Mouse (Mus musculus) natural killer cell, adult 2 months (primary cell): ENCODE measurements around the gene Snrk.

Source experiments
- DNase-seq, 2 experiments: peaks; one replicate each; pipeline ENCODE4 v3.0.0; 2022; ENCODE audit warnings: low spot score in 2 of 2

The Snrk gene

GRCm38 (mm10) chr9:122107701-122108375, 9.2 kb upstream of the Snrk start:
- no peak for DNase-seq

DNA sequence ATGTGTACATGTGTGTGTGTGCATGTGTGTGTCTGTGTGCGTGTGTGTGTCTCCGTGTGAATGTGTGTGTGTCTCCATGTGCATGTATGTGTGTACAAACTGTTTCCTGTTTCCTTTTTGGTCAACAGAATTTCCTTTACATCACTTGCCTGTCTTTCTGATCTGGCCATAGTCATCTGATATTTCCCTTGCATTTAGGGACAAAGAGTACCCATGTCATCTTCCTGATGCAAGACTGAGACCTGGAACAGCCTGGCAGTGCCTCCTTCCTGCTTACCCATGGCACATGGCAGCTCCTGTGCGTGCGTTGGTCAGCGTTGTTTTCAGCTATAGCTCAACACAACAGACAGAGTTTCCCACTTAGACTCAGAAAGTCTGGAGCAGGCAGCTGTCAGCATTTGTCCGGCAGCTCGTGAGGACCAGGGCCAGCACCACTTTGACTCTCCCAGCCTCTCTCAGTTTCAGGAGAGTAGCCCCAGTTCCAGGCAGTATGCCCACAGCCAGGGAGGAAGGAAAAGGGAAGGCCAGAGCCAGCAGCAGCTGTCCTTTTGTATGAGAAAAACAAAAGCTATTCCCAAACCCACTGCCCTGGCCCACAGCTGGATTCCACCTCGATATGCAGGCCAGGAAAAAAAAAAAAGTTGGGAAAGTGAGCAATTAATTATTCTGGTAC, 7.4 kb upstream of the Snrk start:
- DNase-seq, result no peak

GRCm38 (mm10) chr9:122110508-122110907, 6.6 kb upstream of the Snrk start:
- no peak for DNase-seq

DNA sequence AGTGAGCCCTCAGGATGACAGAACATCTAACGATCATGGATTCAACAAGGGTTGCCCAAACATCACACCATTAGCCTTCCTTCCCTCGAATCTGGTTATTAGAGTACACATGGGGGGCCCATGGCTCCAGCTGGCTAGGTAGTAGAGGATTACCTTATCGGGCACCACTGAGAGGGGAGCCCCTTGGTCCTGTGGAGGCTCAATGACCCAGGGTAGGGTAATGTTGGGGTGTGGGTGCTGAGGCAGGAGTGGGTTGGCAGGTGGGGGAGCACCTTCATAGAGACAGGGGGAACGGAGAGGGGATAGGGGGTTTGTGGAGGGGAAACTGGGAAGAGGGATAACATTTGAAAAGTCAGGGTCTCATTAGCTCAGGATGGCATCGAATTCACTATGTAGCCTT, 6.1 kb upstream of the Snrk start:
- no peak for DNase-seq

DNA sequence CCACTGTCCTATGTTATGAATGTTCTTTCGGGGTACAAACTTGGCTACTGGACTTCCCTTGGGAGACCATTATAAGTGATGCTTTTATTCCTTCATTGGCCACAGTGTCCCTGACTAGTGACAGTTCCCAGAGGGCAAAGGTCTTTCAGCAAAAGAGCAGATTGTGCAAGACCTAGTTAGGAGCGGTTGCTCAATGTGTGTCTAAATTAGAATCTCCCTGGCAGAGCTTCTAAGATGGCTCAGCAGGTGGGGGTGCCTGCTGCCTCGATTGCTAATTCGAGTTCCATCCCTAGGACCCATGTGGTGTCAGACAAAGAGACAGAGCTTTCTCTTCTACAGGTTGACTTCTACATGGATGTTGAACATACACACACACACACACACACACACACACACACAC, 1.5 kb upstream of the Snrk start:
- DNase-seq, result no peak

DNA sequence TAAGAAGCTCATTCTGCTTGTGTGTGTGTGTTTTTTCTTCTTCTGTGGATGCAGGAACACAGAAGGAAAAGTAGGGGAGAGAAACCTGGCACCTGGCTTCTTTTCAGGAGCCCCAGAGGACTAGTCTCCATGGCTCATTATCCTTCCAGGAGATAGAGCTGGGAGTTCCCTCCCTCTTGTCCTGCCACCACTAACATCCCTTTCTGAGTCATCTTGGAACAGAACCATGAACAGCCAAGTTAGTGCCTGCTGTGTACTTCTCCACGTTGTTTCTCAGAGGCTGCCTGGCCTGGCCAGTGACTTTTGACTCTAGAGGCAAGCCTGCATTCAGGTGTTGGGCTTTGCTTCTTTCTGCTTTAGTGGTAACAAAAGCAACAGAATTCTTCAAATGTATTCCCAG, 707 bp upstream of the Snrk start:
- no peak for DNase-seq

DNA sequence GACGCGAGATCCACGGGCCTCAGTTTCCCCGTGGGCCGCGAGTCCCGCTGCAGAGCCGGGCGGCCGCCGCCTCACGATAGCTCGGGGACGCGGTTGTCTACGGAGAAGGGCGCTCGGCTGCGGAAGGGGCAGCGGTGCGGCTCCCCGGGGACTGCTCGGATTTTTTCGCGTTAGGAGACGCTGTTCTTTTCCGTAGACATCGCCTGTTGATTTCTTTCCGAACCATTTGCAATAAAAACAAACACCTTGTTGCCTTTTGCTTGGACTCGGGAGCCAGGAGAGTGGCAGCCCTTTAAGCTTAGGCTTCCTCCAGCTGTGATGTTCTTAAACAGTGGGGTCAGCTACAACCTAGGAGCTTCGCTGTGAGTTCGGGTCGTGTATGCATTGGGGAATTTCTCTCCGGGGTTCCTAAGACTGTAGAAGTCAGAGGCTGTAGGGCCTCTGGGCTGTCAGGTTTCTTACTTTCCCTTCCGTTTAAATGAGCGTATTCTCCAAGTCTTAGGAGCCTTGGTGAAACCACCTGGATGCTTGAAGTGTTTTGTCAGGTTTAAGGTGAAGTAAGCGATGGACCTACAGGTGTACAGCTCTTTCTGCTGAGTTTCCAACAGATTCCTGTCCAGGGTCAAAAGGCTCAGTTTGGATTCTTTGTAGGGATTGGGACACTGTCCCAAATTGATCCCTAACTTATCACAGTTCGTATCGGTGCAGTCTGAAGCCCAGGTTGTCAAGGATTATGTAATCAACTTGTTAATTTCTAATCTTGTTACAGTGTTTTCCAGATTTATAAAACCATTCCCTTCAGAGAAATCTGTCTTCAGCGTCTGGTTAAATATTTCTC, 845 bp downstream of the Snrk start:
- peak in 1 of 2 experiments; percentile 10 for DNase-seq

DNA sequence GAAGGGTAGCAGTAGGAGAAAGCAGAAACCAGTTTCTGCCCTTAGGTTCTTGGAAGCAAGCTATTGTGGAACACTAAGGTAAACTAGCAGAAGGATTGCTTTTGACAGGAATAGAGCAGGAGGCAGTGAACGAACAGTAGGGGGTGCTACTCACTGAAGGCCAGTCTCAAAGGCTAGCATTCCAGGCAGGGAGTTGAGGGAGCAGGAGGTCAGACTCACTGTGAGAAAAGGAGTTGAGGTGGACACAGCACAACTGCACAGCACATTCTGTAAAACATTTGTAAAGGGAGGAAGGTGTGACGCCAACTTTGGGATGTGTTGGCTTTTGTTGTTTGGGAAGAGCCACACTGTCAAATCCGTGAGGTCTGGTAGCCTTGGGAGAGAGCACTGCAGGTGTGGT, 3.0 kb downstream of the Snrk start:
- peak; percentile 17 to 26 for DNase-seq

- no peak for DNase-seq
Observed at GRCm38 (mm10) chr9:122122113-122122512, 5.0 kb downstream of the Snrk start.

- DNase-seq, result no peak
Observed at GRCm38 (mm10) chr9:122123181-122123580, 6.1 kb downstream of the Snrk start.

DNA sequence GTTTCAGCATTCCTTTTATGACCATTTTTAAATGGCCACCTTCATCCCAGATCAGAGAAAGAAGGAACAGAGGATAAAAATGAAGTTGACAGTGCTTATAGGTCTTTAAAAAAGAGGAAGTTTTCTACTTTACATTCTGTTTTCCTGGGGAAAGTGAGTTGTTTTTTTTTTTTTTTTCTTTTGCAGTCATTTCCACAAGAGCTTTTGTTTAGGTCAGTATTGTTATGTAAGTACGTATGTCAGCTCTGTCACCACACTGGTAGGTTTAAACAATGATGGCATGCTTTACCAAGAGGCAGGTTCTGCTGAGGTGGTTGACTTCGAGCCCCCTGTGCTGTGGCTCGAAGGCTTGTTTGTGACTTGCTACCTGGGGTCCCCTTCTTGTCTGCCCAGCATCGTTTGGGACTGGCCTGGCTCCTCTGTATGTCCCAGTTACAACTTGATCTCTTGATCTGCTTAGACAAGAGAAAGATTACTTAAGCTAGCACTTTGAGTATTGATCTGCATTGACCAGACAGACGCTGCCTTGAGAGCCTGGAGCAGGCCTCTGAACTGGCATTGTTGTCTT, 8.7 kb downstream of the Snrk start:
- no peak for DNase-seq

GRCm38 (mm10) chr9:122126790-122127189, 9.7 kb downstream of the Snrk start:
- no peak for DNase-seq

DNA sequence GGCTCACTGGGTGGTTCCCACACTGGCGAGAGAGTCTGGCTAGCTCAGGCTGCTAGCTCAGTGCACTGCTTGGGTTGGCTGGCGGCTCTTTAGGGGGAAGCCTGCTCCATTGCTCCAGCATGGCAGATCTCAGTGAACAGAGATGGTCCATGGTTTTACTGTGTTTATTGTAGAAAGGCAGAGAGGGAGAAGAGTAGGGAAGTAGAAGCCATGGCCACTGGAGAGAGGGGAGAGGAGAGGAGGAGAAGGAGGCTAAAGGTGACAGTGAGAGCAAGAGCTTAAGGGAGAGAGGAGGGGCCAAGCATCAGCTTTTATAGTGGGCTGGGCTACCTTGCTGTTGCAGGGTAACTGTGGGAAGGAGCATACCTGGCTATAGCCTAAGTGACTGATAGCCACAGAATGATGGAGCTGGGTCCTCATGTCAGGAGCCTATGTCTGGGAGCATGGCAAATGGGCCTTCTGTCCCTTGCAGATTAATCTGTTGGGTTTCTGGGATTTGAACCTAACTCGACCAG, 10.3 kb downstream of the Snrk start:
- no peak for DNase-seq

GRCm38 (mm10) chr9:122128686-122129085, 11.6 kb downstream of the Snrk start:
- peak; percentile 43 for DNase-seq

DNA sequence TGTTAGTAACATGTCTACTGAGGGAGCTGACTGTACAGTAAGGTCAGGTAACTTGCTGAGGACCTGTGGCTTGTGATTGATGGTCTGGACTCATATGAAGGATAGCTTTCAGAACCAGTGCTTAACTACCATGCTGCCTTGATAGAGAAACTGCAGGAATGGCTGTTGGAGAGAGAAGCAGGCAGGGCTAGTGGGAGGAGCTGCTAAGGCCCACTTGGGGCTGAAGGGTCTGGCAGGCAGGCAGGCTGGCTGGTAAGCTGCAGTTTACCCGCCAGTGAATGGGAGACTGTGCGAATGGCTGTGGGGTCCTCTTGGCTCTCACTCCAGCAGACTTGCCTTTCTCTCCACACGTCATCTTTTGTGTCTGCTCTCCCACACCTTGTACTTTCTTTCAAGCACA, 13.6 kb downstream of the Snrk start:
- no peak for DNase-seq

GRCm38 (mm10) chr9:122132145-122132544, 15.1 kb downstream of the Snrk start:
- no peak for DNase-seq

GRCm38 (mm10) chr9:122135095-122135884, 18.2 kb downstream of the Snrk start:
- no peak for DNase-seq

DNA sequence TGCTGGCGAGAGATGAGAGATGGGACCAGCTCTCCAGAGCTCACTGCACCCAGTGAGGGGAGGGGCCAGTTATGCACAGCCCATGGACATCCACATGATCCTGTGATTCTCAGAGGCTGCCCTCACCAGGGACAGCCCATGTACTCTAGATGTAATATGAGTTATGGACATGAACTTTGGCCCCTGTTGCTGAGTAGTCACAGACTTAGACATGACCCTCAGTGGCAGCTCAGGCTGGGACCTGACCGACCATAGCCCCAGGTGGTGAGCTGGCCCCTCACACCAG, 18.8 kb downstream of the Snrk start:
- no peak for DNase-seq

DNA sequence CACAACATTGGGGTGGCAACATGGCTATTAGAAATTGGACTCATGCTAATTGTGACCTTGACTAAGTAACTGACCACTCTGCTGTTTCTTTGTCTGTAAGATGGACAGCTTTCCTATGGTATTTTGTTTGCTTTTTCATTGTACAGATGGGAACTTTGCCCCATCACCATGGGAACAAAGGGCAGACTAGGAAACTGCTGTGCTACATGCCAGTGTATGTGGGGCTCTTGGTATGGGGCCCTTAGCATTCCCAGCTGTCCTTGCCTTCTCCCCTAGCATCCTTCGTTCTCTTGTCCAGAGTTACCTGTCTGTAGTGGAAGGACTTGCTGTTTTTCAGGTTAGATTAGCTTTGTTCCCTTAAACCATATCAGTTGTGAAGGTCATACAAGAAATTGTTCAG, 20.9 kb downstream of the Snrk start:
- no peak for DNase-seq

DNA sequence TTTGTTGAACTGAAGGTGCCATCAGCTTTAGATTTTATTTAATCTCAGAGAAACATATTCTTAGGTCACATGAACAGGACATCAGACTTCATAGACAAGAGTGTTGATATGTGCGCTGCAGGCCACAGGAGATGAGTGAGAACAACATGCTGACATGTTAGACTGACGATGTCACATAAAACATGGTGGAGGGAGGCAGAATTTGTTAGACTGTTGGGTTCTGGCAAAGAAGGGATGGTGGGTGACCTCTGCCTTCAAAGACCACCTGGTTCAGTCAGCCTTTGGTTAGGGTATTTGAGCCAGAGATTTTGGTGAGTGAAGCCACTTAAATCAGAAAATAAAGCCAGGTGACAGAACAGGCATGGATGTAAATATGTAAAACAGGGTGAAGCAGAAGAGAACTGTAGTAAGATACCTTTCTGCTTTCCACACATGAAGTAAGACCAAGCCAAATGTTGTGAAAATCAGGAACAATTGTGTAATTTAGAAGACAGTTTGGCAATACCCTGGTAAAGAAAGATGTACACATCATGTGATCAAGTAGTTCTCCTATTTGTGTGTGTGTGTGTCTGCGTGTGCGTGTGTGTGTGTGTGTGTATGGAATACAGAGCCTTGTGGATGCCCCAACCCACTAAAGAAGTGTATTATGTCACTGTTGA, 21.4 kb downstream of the Snrk start:
- no peak for DNase-seq

DNA sequence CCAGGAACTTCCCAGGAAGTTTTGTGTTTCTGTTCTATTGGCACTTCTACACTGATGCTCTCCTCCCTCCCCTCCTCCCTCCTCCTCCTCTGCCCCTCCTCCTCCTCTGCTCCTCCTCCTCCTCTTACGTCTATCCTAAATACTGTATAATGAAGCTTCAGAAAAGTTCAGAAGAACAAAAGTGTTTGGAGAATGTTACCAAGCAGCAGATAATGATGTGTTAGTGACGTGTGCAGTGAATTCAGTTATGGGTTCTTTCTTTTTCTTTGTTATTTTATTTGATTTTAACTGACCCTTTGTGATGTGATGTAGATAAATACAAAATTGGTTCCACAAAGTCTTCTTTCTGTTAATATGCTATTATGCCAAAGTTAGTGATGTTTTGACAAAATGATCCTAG, 22.2 kb downstream of the Snrk start:
- DNase-seq, result no peak
